Mouse (Mus musculus) liver, embryonic 15.5 days (tissue): ENCODE measurements around the gene Cideb. TPM values are rescaled to one million over a fixed set of nuclear protein-coding genes. Genes with fewer than 3 reads are reported as not detected.

ENCODE experiments used
- ATAC-seq: fragments of 200-750 bp; cut with Nextera tagmentation; 2 replicates; pipeline ENCODE4 v1.8.0; 2017; ENCODE audit warnings: moderate number of reproducible peaks, mild to moderate bottlenecking, moderate library complexity; ENCODE audit not compliant: insufficient read depth
- H3K27ac ChIP-seq: fragments of 300-500 bp; sonication (generic); replicated peaks from 2 replicates; pipeline ENCODE4 v1.5.1; 2015; ENCODE audit warnings: mild to moderate bottlenecking, inconsistent platforms
- H3K27me3 ChIP-seq: fragments of 300-500 bp; sonication (generic); 2 replicates; pipeline ENCODE4 v1.6.1; 2015; ENCODE audit warnings: mild to moderate bottlenecking, inconsistent platforms
- H3K36me3 ChIP-seq: fragments of 300-500 bp; sonication (generic); replicated peaks from 2 replicates; pipeline ENCODE4 v1.6.1; 2015; ENCODE audit warnings: moderate library complexity, mild to moderate bottlenecking, inconsistent platforms
- H3K4me1 ChIP-seq: fragments of 300-500 bp; sonication (generic); replicated peaks from 2 replicates; pipeline ENCODE4 v1.6.1; 2015; ENCODE audit warnings: inconsistent platforms
- H3K4me2 ChIP-seq: fragments of 300-500 bp; sonication (generic); 2 replicates; pipeline ENCODE4 v1.6.1; 2015; ENCODE audit warnings: moderate library complexity, mild to moderate bottlenecking, inconsistent platforms
- H3K4me3 ChIP-seq: fragments of 300-500 bp; sonication (generic); replicated peaks from 2 replicates; pipeline ENCODE4 v1.5.1; 2015; ENCODE audit warnings: mild to moderate bottlenecking, inconsistent platforms
- H3K9ac ChIP-seq: fragments of 300-500 bp; sonication (generic); 2 replicates; pipeline ENCODE4 v1.6.1; 2015; ENCODE audit warnings: moderate library complexity, mild to moderate bottlenecking, inconsistent platforms
- H3K9me3 ChIP-seq: fragments of 300-500 bp; sonication (generic); replicated peaks from 2 replicates; pipeline ENCODE4 v1.6.1; 2016; ENCODE audit warnings: inconsistent platforms
- WGBS: fragments of 180-500 bp; shearing (Covaris S2); methylation state at CpG from one replicate; pipeline ENCODE4 v1.1.7; 2015; ENCODE audit warnings: mixed read lengths; ENCODE audit not compliant: insufficient replicate concordance; 5-methylcytosine and 5-hydroxymethylcytosine counted together
- polyA plus RNA-seq: library from polyadenylated mRNA; unstranded; fragments of >200 nt; fragmentation: Nextera tagmentation; extraction: Ambion mirVana; gene quantifications from 2 replicates; pipeline ENCODE4 v1.2.1, GENCODE M21; 2015

Gene Cideb
- polyA plus RNA-seq, 1 experiment from 2014 or later: 57.5 TPM

DNA sequence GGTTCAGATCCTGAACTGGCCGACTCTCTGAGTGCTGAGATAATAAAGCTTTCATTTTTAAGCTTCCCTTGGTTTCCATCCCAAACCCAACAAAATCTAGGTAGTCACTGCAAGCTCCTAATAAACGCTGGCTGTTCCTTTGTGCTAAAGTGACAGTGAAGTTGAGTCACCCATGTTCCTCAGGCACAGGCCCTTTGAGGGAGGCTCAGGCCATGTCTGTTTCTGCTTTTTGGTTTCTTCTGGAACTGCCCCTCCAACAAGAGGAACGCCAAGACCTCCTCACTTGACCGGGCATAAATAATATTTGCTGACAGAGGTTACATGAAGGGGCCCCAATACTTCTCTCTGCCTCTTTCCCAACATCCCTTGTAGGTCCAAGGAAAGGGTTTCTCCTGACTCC, 22.5 kb downstream of the Cideb start:
- no peaks in the 10 kb centered on the region for H3K9me3 ChIP-seq
- H3K4me3 ChIP-seq: no peak overlapping the region
- no peak overlapping the region for H3K4me2 ChIP-seq
- no peak overlapping the region for H3K9ac ChIP-seq
- H3K27me3 ChIP-seq: no peaks in the 10 kb centered on the region; the same call in 1 of the 2 replicates
- H3K4me1 ChIP-seq: no peaks in the 10 kb centered on the region
- peaks cover 14% of the 10 kb centered on the region; the same call in 1 of the 2 replicates for H3K36me3 ChIP-seq
- no peak overlapping the region for H3K27ac ChIP-seq
- no peak for ATAC-seq
- WGBS: 52% methylated on average over 4 of the region's 4 CpGs

DNA sequence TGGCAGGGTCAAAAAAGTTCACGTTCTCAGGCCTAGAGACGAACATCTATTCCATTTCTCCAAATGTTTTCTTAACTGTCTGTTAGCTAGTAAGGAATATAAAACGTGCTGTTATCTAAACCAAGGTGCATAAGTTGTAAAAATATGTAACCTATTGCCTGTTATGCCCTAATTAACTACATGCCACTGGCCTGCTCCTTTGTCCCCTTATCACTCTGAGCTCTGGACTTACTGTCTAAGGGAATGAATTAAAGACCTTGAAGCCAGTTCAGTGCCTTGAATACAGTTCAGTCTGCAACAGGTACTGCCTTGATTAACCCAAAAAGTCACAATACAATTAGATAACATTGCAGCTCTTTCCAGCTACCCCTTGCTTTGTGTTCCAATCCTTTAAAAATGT, 22.9 kb downstream of the Cideb start:
- Histone ChIP-seq H3K27me3 (peaks cover 1% of the 10 kb centered on the region; the same call in 1 of the 2 replicates), H3K36me3 (peaks cover 13% of the 10 kb centered on the region; the same call in 1 of the 2 replicates), H3K4me1 (no peaks in the 10 kb centered on the region), H3K27ac (no peak overlapping the region), H3K9ac (no peak overlapping the region), H3K4me3 (no peak overlapping the region), H3K9me3 (no peaks in the 10 kb centered on the region), H3K4me2 (no peak overlapping the region)
- 58% methylated on average over 3 of the region's 3 CpGs for WGBS
- no peak for ATAC-seq

DNA sequence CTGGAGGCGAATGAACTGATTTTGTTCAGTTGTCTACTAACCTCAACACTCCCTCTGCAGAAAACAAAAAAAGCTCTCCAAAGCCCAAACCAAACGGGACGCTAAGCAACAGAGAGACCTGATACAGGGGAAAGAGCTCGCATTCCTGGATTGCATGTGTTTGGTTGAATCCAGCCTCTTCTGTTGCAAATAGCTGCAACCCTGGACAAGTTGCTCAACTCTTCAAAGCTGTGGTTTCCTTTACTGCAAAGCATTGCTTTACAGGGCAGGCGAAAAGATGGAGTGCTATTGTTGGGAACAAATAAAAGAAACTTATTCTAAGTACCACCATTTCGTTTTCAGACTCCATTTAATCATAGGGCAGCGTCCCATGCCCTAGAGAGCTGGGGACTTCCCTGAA, 23.4 kb downstream of the Cideb start:
- no peak overlapping the region for H3K4me2 ChIP-seq
- no peaks in the 10 kb centered on the region for H3K4me1 ChIP-seq
- no peak overlapping the region for H3K27ac ChIP-seq
- no peak for ATAC-seq
- no peak overlapping the region for H3K9ac ChIP-seq
- H3K27me3 ChIP-seq: peaks cover 6% of the 10 kb centered on the region; the same call in 1 of the 2 replicates
- H3K9me3 ChIP-seq: no peaks in the 10 kb centered on the region
- no peak overlapping the region for H3K4me3 ChIP-seq
- H3K36me3 ChIP-seq: peaks cover 9% of the 10 kb centered on the region; the same call in 1 of the 2 replicates
- 57% methylated on average over 7 of the region's 7 CpGs for WGBS

DNA sequence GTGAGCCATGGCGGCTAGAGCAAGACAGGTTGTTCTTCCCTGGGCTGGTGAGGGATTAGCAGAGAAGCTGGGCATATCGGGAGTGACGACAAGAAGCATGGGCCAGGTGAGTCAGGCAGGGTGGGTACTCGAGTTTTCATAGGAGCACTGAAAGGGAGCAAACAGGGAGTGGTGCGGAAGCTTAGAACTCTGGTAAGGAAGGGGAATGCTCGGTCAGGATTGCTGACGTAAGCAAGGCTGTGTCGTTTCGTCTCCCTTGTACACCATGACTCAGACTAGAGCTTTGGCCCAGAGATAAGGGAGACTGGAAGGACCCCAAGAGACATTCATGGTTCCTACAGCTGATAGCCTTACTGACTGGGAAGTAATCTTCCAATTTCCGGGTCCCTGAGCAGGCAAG, 24.4 kb downstream of the Cideb start:
- Histone ChIP-seq H3K4me3 (no peak overlapping the region), H3K27ac (no peak overlapping the region), H3K9me3 (no peaks in the 10 kb centered on the region), H3K4me2 (no peak overlapping the region), H3K9ac (no peak overlapping the region), H3K4me1 (peaks cover 2% of the 10 kb centered on the region; the same call in 1 of the 2 replicates), H3K36me3 (peaks cover under 1% of the 10 kb centered on the region; the same call in 1 of the 2 replicates), H3K27me3 (peaks cover 7% of the 10 kb centered on the region; the same call in 1 of the 2 replicates)
- 56% methylated on average over 10 of the region's 10 CpGs for WGBS
- no peak for ATAC-seq

DNA sequence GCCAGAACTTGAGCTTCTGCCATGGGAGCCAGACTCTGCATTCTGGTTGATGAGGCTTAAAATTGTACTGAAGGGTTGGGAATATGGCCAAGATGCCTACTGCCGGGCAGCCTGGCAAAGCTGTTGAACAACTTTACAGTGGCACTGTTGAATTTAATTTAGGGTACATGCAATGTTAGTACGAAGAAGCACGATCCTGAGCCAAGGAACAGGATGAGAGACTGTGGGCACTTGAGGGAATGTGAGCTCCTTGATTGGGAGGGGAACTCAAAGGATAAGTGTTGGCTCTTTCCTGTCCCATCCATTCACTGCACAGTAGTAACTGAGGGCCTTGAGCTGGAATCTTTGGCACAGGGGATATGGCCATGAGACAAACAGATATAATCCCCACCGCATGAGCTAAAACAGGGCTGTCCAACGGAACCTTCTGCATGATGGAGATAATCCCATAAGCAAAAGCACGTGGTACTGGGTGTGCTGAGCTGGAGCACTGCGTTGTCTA, 27.7 kb downstream of the Cideb start:
- H3K27me3 ChIP-seq: peaks cover 7% of the 10 kb centered on the region; the same call in 1 of the 2 replicates
- ATAC-seq: no peak
- H3K36me3 ChIP-seq: no peaks in the 10 kb centered on the region
- H3K9me3 ChIP-seq: no peaks in the 10 kb centered on the region
- 54% methylated on average over 7 of the region's 7 CpGs for WGBS
- no peak overlapping the region for H3K4me2 ChIP-seq
- H3K4me1 ChIP-seq: peaks cover 8% of the 10 kb centered on the region
- no peak overlapping the region for H3K9ac ChIP-seq
- H3K4me3 ChIP-seq: no peak overlapping the region
- H3K27ac ChIP-seq: no peak overlapping the region

DNA sequence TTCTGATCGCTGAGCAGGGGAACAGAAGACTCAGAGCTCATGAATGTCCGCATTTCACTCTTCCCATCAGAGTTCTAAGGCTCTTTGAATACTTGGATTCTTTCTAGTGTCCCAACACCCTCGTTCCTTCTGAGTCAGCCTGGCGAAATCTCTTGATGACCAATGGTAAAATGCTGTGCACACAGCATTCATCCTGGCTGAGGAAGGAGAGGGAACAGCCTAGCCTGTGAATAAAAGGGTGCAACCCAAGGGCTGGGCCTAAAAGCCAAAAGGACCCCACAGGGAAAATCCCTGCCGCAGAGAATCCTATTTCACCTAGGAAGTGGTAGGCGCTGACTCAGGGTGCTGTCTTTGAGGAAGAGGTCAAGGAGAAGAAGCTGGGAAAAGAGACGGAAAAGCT, 28.1 kb downstream of the Cideb start:
- no peaks in the 10 kb centered on the region for H3K9me3 ChIP-seq
- no peaks in the 10 kb centered on the region for H3K36me3 ChIP-seq
- 64% methylated on average over 7 of the region's 7 CpGs for WGBS
- H3K27ac ChIP-seq: no peak overlapping the region
- H3K4me1 ChIP-seq: peaks cover 13% of the 10 kb centered on the region
- peaks cover 7% of the 10 kb centered on the region; the same call in 1 of the 2 replicates for H3K27me3 ChIP-seq
- no peak for ATAC-seq
- H3K4me3 ChIP-seq: no peak overlapping the region
- no peak overlapping the region for H3K9ac ChIP-seq
- no peak overlapping the region for H3K4me2 ChIP-seq

DNA sequence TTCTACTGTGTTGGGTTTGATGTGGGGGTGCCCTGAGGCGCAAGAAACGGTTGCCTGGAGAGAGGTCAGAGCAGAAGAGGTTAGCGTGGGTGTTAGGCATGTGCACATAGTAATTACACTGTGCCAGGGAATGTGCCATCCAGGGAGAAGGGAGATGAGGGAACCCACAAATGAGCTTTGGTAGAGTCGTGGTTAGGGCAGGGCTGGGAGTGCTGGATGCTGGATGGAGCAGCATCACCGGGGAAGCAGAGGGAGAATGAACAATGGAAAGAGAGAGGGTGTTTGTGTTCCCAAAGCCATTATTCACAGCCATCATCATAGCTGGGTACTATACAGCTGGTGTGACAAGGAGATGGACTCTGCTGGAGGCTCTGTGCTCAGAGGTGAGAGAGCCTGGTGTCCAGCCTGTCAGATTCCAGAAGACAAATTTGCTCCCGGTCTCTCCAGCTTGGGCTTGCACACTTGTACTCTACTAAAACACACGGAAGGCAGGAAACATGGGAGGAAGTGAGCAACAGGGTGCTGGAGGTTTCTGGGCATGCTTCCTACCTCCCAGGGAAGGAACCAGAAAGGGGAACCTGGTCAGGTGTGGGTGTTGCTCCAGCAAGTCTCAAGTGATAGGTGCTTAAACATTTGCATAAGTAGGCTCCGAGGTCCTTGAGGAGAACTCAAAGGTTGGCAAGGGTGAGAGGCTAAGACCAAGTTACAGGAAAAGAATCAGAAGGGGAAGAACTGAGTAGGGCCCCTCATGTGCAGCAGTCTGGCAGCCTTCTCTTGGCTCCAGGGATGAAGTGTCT, 30.2 kb downstream of the Cideb start:
- no peak for ATAC-seq
- Histone ChIP-seq H3K4me3 (no peak overlapping the region), H3K9me3 (no peaks in the 10 kb centered on the region), H3K4me1 (peaks cover 31% of the 10 kb centered on the region), H3K36me3 (no peaks in the 10 kb centered on the region), H3K9ac (no peak overlapping the region), H3K27ac (no peak overlapping the region), H3K4me2 (no peak overlapping the region), H3K27me3 (peaks cover 7% of the 10 kb centered on the region; the same call in 1 of the 2 replicates)
- WGBS: 43% methylated on average over 8 of the region's 8 CpGs

DNA sequence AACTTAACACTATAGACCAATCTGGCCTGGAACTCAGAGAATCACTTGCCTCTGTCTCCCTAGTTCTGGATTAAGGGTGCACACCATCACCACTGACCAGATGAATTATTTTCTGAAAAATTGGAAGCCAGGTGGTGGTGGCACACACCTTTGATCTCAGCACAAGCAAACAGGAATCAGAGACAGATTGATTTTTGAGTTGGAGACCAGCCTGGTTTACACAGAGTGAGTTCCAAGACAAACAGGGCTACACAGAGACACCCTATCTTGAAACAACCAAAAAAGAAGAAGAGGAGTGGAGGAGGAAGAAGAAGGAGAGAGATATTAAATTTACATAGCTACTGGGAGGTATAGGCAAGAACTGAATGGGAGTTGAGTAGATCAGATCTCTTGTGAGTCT, 32.0 kb downstream of the Cideb start:
- H3K9ac ChIP-seq: no peak overlapping the region
- H3K27me3 ChIP-seq: peaks cover 7% of the 10 kb centered on the region; the same call in 1 of the 2 replicates
- H3K4me3 ChIP-seq: no peak overlapping the region
- peaks cover 50% of the 10 kb centered on the region for H3K4me1 ChIP-seq
- H3K27ac ChIP-seq: no peak overlapping the region
- H3K36me3 ChIP-seq: no peaks in the 10 kb centered on the region
- H3K4me2 ChIP-seq: no peak overlapping the region
- no peak for ATAC-seq
- H3K9me3 ChIP-seq: no peaks in the 10 kb centered on the region

DNA sequence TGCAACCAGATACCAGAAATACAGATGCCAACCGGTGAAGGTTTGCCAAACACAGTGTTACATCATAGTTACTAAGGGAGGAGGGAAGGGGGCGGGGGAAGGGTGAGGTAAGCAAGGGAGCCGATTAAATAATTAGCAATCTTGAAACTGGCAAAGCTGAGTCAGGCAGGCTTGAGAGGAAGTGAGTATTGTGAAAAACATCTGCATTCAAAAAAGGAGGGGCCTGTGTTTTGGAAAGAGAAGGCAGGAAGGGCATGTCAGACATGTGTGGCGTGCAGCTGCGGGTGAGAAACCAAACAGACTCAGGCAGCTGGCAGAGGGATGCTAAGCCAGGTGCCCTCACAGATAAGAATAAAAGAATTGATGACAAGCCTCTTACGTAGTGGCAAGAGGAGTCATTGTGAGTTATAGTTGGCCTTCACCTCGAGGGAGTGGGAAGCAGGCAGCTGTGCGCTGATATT, 33.8 kb downstream of the Cideb start:
- Histone ChIP-seq H3K36me3 (no peaks in the 10 kb centered on the region), H3K4me3 (no peak overlapping the region), H3K9me3 (no peaks in the 10 kb centered on the region), H3K9ac (no peak overlapping the region), H3K27ac (0 out of 2 replicates have a peak overlapping the region, but pooled peaks have one; percentile 14), H3K4me1 (peaks cover 58% of the 10 kb centered on the region), H3K27me3 (no peaks in the 10 kb centered on the region; the same call in 1 of the 2 replicates), H3K4me2 (peak overlapping the region; percentile 25)
- no peak for ATAC-seq
- 21% methylated on average over 8 of the region's 8 CpGs for WGBS

DNA sequence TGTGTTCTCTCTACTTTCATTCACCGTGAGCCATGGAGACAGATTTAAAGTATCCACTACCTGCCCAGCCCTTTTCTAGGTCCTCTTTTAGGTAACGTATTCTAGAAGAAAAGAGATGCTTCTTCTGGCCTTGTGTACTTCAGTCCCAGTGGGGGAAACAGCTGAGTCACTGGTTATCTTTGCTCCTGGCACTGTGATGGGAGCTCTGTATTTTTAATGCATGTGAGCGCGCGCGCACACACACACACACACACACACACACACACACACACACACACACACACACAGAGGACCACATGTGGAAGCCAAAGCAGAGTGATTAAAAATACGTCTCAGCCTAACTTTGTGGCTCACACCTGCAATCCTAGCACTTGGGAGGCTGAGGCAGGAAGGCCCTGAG, 34.8 kb downstream of the Cideb start:
- 52% methylated on average over 7 of the region's 7 CpGs for WGBS
- Histone ChIP-seq H3K27ac (peak overlapping the region; percentile 87), H3K4me1 (peaks cover 51% of the 10 kb centered on the region), H3K36me3 (peaks cover 10% of the 10 kb centered on the region; the same call in 1 of the 2 replicates), H3K4me3 (no peak overlapping the region), H3K9ac (no peak overlapping the region), H3K27me3 (no peaks in the 10 kb centered on the region; the same call in 1 of the 2 replicates), H3K4me2 (no peak overlapping the region), H3K9me3 (no peaks in the 10 kb centered on the region)
- no peak for ATAC-seq

DNA sequence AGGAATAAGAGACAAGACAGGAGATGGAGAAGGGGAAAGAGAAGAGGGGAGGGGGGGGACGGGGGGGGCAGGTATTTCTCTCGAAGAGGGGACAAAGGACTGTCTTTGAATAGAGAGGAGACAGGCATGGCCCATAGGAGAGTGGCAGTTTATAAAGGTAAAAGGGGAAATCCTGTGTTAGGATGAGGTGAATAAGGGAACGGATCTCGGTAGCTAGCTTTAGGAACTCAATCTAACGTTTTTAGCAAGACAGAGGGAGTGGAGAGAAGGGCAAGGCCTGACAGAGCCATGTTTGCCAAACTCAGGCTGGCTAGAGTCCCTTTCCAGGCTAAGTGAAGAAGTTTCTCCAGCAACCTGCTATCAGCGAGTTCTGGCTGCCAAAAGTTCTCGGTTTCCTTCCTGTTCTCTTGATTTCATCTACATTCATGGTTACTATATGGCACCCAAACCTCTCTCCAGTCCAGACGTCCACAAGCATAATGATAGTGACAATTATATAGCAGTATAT, 35.8 kb downstream of the Cideb start:
- H3K27ac ChIP-seq: peak overlapping the region; percentile 87
- ATAC-seq: no peak
- peak overlapping the region; percentile 87 for H3K4me2 ChIP-seq
- peaks cover 50% of the 10 kb centered on the region for H3K4me1 ChIP-seq
- peaks cover 14% of the 10 kb centered on the region; the same call in 1 of the 2 replicates for H3K36me3 ChIP-seq
- H3K27me3 ChIP-seq: no peaks in the 10 kb centered on the region; the same call in 1 of the 2 replicates
- peak overlapping the region; percentile 85 for H3K4me3 ChIP-seq
- H3K9me3 ChIP-seq: no peaks in the 10 kb centered on the region
- WGBS: 18% methylated on average over 8 of the region's 8 CpGs
- H3K9ac ChIP-seq: peak overlapping the region; percentile 74; the same call in 1 of the 2 replicates
